Mouse (Mus musculus) CH12.LX (cell line): ENCODE data around the gene Dnm3. TPM values are rescaled to one million over a fixed set of nuclear protein-coding genes. Genes with fewer than 3 reads are reported as not detected.

ENCODE experiments used
- DNase-seq: peaks from one replicate; pipeline ENCODE4 v3.0.0-alpha.2; 2013; ENCODE audit errors: extremely low read depth
- H3K27ac ChIP-seq: 2 replicates; pipeline ENCODE4 v1.5.1; 2012; ENCODE audit warnings: low read depth, mild to moderate bottlenecking, control low read depth, moderate library complexity; ENCODE audit not compliant: insufficient read depth
- H3K27me3 ChIP-seq: replicated peaks from 2 replicates; pipeline ENCODE3; 2012; ENCODE audit warnings: inconsistent platforms
- H3K36me3 ChIP-seq, 2 experiments: replicated peaks in 1 of 2; 2 replicates each; pipeline versions ENCODE3 to v1.6.1; 2012; ENCODE audit warnings: inconsistent platforms in 1 of 2, low read length in 1 of 2, mild to moderate bottlenecking in 1 of 2, mixed read lengths in 1 of 2, moderate library complexity in 1 of 2; ENCODE audit not compliant: control insufficient read depth in 1 of 2, insufficient read depth in 1 of 2
- H3K4me1 ChIP-seq, 2 experiments: 2 replicates each; pipeline ENCODE4 v1.6.1; 2012; ENCODE audit warnings: inconsistent platforms in 1 of 2, moderate library complexity in 1 of 2; ENCODE audit not compliant: insufficient read depth in 2 of 2, control insufficient read depth in 1 of 2
- H3K4me2 ChIP-seq: 2 replicates; pipeline ENCODE4 v1.6.1; 2012; ENCODE audit warnings: low read depth, mild to moderate bottlenecking, control low read depth; ENCODE audit not compliant: poor library complexity, insufficient read depth, severe bottlenecking
- H3K4me3 ChIP-seq, 3 experiments: fragments of 150-350 bp in 1 of 3; sonication (generic) in 1 of 3; replicated peaks in 1 of 3; 2 replicates each; pipeline versions ENCODE3 to v1.5.1; 2011 to 2012; ENCODE audit warnings: low read depth in 2 of 3, low read length in 2 of 3, mild to moderate bottlenecking in 2 of 3, moderate library complexity in 2 of 3, control low read depth in 1 of 3, improper control_type of control experiment in 1 of 3, inconsistent platforms in 1 of 3, mixed read lengths in 1 of 3; ENCODE audit not compliant: poor library complexity in 1 of 3
- H3K79me2 ChIP-seq: replicated peaks from 2 replicates; pipeline ENCODE4 v1.6.1; 2012; ENCODE audit warnings: mild to moderate bottlenecking, moderate library complexity; ENCODE audit not compliant: control insufficient read depth, poor library complexity, insufficient read depth, severe bottlenecking; ENCODE audit errors: extremely low read depth
- H3K9ac ChIP-seq: 2 replicates; pipeline ENCODE4 v1.6.1; 2012; ENCODE audit warnings: low read depth, mild to moderate bottlenecking, control low read depth, moderate library complexity; ENCODE audit not compliant: insufficient read depth
- H3K9me3 ChIP-seq: replicated peaks from 2 replicates; pipeline ENCODE3; 2012; ENCODE audit warnings: low read length, inconsistent platforms, mixed read lengths
- CHD2 ChIP-seq: IDR thresholded peaks from 2 replicates; pipeline ENCODE4 v1.6.1; 2011; ENCODE audit warnings: low read length, improper control_type of control experiment
- CTCF ChIP-seq, 2 experiments: IDR thresholded peaks in 1 of 2; conservative IDR thresholded peaks in 1 of 2; 2 replicates each; pipeline ENCODE4 v1.5.1; 2011 to 2012; ENCODE audit warnings: low read depth in 2 of 2, low read length in 2 of 2, improper control_type of control experiment in 1 of 2, inconsistent platforms in 1 of 2, mild to moderate bottlenecking in 1 of 2, moderate library complexity in 1 of 2
- EP300 ChIP-seq: IDR thresholded peaks from 2 replicates; pipeline ENCODE4 v1.6.1; 2011; ENCODE audit warnings: low read length, improper control_type of control experiment
- ETS1 ChIP-seq: conservative IDR thresholded peaks from 2 replicates; pipeline ENCODE4 v1.6.1; 2012; ENCODE audit warnings: low read depth, mild to moderate bottlenecking, inconsistent platforms, low read length, improper control_type of control experiment, moderate library complexity
- MAX ChIP-seq: IDR thresholded peaks from 2 replicates; pipeline ENCODE4 v1.6.1; 2011; ENCODE audit warnings: low read length, improper control_type of control experiment
- MAZ ChIP-seq: IDR thresholded peaks from 2 replicates; pipeline ENCODE4 v1.6.1; 2012; ENCODE audit warnings: low read depth, mild to moderate bottlenecking, inconsistent platforms, low read length, improper control_type of control experiment, moderate library complexity
- MEF2A ChIP-seq: IDR thresholded peaks from 2 replicates; pipeline ENCODE4 v1.6.1; 2014; ENCODE audit warnings: low read depth, mild to moderate bottlenecking, inconsistent platforms, low read length, improper control_type of control experiment, borderline replicate concordance
- RAD21 ChIP-seq: IDR thresholded peaks from 2 replicates; pipeline ENCODE4 v1.6.1; 2011; ENCODE audit warnings: low read depth, mild to moderate bottlenecking, low read length, improper control_type of control experiment, moderate library complexity
- RCOR1 ChIP-seq: conservative IDR thresholded peaks from 2 replicates; pipeline ENCODE4 v1.6.1; 2012; ENCODE audit warnings: low read depth, mild to moderate bottlenecking, inconsistent platforms, low read length, improper control_type of control experiment
- SMC3 ChIP-seq: IDR thresholded peaks from 2 replicates; pipeline ENCODE4 v1.6.1; 2011; ENCODE audit warnings: low read depth, low read length, improper control_type of control experiment
- TCF12 ChIP-seq: IDR thresholded peaks from 2 replicates; pipeline ENCODE4 v1.6.1; 2014; ENCODE audit warnings: low read depth, mild to moderate bottlenecking, inconsistent platforms, low read length, improper control_type of control experiment
- ZC3H11A ChIP-seq: IDR thresholded peaks from 2 replicates; pipeline ENCODE4 v1.6.1; 2012; ENCODE audit warnings: low read depth, mild to moderate bottlenecking, inconsistent platforms, low read length, improper control_type of control experiment
- ZNF384 ChIP-seq: IDR thresholded peaks from 2 replicates; pipeline ENCODE4 v1.6.1; 2012; ENCODE audit warnings: low read depth, low read length, improper control_type of control experiment, inconsistent platforms
- dilution Hi-C: fragments of 300-500 bp; cut with MboI; formaldehyde crosslinking; loops from 2 replicates; pipeline ENCODE4 v1.14.3; 2020; ENCODE audit warnings: low sequenced_read_pairs; ENCODE audit not compliant: extremely low pct_unique_long_range_greater_than_20kb, extremely low pct_ligation_motif_present
- in situ Hi-C: fragments of 300-500 bp; cut with MboI; formaldehyde crosslinking; loops from 3 replicates; pipeline ENCODE4 v1.14.3; 2019; ENCODE audit warnings: low sequenced_read_pairs, low pct_ligation_motif_present, low pct_unique_long_range_greater_than_20kb, mixed read lengths
- polyA plus RNA-seq: library from polyadenylated mRNA; unstranded; fragments of >175 nt; gene quantifications from 2 replicates; pipeline ENCODE4 v1.2.1, GENCODE M21; 2012; ENCODE audit warnings: low read depth; ENCODE audit not compliant: insufficient read length
- total RNA-seq, 2 experiments: library from RNA; depleted of rRNA; stranded (reverse); fragments of 300-350 nt in 1 of 2; fragments of >200 nt in 1 of 2; gene quantifications; 2 replicates each; pipeline ENCODE4 v1.2.3; 2012 to 2014

Gene Dnm3
- total and polyA plus RNA-seq, 3 experiments, result 3.6 to 9.5 (median 6.9) TPM

- Histone ChIP-seq H3K36me3 (peaks cover 0 to 3% of the 10 kb centered on the region in 2 experiments), H3K27ac (no peak overlapping the region), H3K9ac (no peak overlapping the region), H3K79me2 (no peaks in the 10 kb centered on the region), H3K9me3 (no peaks in the 10 kb centered on the region), H3K4me3 (no peak overlapping the region), H3K4me2 (no peak overlapping the region), H3K4me1 (peaks cover 16 to 48% of the 10 kb centered on the region in 2 experiments), H3K27me3 (no peaks in the 10 kb centered on the region)
- DNase-seq, result no peak
- TF ChIP-seq MAX, result no peak
- dilution Hi-C loops, result no loop called here
- in situ Hi-C loops, result loop anchor here (5.0 to 10.0 kb wide), 2 partner anchors 183 to 311 kb away; no protein-coding TSS in a partner anchor
Observed at GRCm38 (mm10) chr1:162001328-162001727, 476.5 kb downstream of the Dnm3 start.

- no peaks in the 10 kb centered on the region for H3K9me3 ChIP-seq
- H3K27ac ChIP-seq, result no peak overlapping the region
- peak overlapping the region; percentile 41 for H3K4me2 ChIP-seq
- DNase-seq, result peak; percentile 82
- in situ Hi-C loops (loop anchor here (5.0 to 10.0 kb wide), 2 partner anchors 185 to 312 kb away; no protein-coding TSS in a partner anchor), dilution Hi-C loops (no loop called here)
- TF ChIP-seq ZC3H11A (peak; percentile 82), CHD2 (no peak), RAD21 (peak; percentile 89), ZNF384 (peak; percentile 92), CTCF (conservative IDR thresholded peaks at IDR 0.05 in 1 of 2, IDR thresholded peaks at IDR 0.05 in 1 of 2; ENCODE audit: low read depth in 2 of 2, low read length in 2 of 2) (peak; percentile 79 to 87), TCF12 (no peak), SMC3 (peak; percentile 93)
- no peaks in the 10 kb centered on the region for H3K27me3 ChIP-seq
- peaks cover 0 to 3% of the 10 kb centered on the region in 2 experiments for H3K36me3 ChIP-seq
- no peak overlapping the region for H3K4me3 ChIP-seq
- no peak overlapping the region for H3K9ac ChIP-seq
- H3K79me2 ChIP-seq, result no peaks in the 10 kb centered on the region
- H3K4me1 ChIP-seq, result peaks cover 14 to 35% of the 10 kb centered on the region in 2 experiments
Observed at GRCm38 (mm10) chr1:161999882-162000371, 477.9 kb downstream of the Dnm3 start.

DNA sequence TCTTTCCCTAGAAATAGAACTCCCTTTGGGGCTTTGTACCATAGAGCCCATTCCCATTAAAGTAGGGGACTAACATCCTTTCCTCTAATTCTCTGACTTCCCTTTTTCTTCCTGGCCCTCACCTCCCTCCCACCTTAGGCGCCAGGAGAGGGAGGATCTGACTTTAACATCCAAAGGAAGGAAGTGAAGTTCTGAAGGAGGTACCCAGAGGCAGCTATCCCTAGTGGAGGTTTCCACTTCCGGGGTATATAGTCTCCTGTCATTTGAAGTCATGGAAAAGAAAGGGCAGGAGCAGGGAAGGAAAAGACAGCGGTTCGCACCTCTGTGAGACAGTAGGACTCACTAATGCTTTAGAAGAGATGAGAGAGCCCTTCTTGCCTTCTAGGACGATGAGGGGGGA is 478.5 kb downstream of the Dnm3 start:
- dilution Hi-C loops, result no loop called here
- H3K9ac ChIP-seq, result peak overlapping the region; percentile 25; the same call in 1 of the 2 replicates
- no peak overlapping the region for H3K4me3 ChIP-seq
- H3K4me2 ChIP-seq, result peak overlapping the region; percentile 41; the same call in 1 of the 2 replicates
- no peaks in the 10 kb centered on the region for H3K27me3 ChIP-seq
- H3K36me3 ChIP-seq, result peaks cover 0 to 3% of the 10 kb centered on the region in 2 experiments
- no peaks in the 10 kb centered on the region for H3K9me3 ChIP-seq
- TF ChIP-seq ZC3H11A (no peak), MAZ (no peak), CHD2 (no peak), RCOR1 (no peak), EP300 (no peak), CTCF (conservative IDR thresholded peaks at IDR 0.05 in 1 of 2, IDR thresholded peaks at IDR 0.05 in 1 of 2; ENCODE audit: low read depth in 2 of 2, low read length in 2 of 2) (no peak), RAD21 (no peak), ETS1 (no peak), MEF2A (no peak)
- TF ChIP-seq, all 38 proteins: peak for 0
- Histone ChIP-seq H3K4me1 (peaks cover 14 to 29% of the 10 kb centered on the region in 2 experiments), H3K27ac (no peak overlapping the region), H3K79me2 (no peaks in the 10 kb centered on the region)
- in situ Hi-C loops, result no loop called here
- DNase-seq, result no peak
